Mouse (Mus musculus) hindbrain, embryonic 11.5 days (tissue): ENCODE data around the gene Scube1. TPM values are rescaled to one million over a fixed set of nuclear protein-coding genes. Genes with fewer than 3 reads are reported as not detected.
A peak's percentile ranks its signal among the peaks of the same experiment; 100 is the strongest.

ENCODE experiments used
- ATAC-seq: fragments of 200-750 bp; cut with Nextera tagmentation; 2 replicates; pipeline ENCODE4 v1.8.0; 2017; ENCODE audit warnings: mild to moderate bottlenecking, moderate TSS enrichment, moderate library complexity; ENCODE audit not compliant: low FRiP score
- DNase-seq: peaks from one replicate; pipeline ENCODE4 v3.0.0-alpha.2; 2015; ENCODE audit warnings: low spot score
- H3K27ac ChIP-seq: fragments of 300-500 bp; sonication (generic); 2 replicates; pipeline ENCODE4 v1.5.1; 2014; ENCODE audit warnings: mild to moderate bottlenecking, low read depth, low read length
- H3K27me3 ChIP-seq: fragments of 300-500 bp; sonication (generic); 2 replicates; pipeline ENCODE4 v1.6.1; 2014; ENCODE audit warnings: mild to moderate bottlenecking, low read length, moderate library complexity, mixed read lengths; ENCODE audit not compliant: control insufficient read depth, insufficient read depth
- H3K36me3 ChIP-seq: fragments of 300-500 bp; sonication (generic); 2 replicates; pipeline ENCODE4 v1.6.1; 2014; ENCODE audit warnings: mild to moderate bottlenecking, low read length, moderate library complexity, mixed read lengths; ENCODE audit not compliant: control insufficient read depth, insufficient read depth
- H3K4me1 ChIP-seq: fragments of 300-500 bp; sonication (generic); replicated peaks from 2 replicates; pipeline ENCODE4 v1.6.1; 2014; ENCODE audit warnings: low read length, mixed read lengths; ENCODE audit not compliant: control insufficient read depth, insufficient read depth
- H3K4me2 ChIP-seq: fragments of 300-500 bp; sonication (generic); replicated peaks from 2 replicates; pipeline ENCODE4 v1.6.1; 2014; ENCODE audit warnings: mild to moderate bottlenecking, low read depth, low read length
- H3K4me3 ChIP-seq: fragments of 300-500 bp; sonication (generic); 2 replicates; pipeline ENCODE4 v1.5.1; 2014; ENCODE audit warnings: low read depth, low read length
- H3K9ac ChIP-seq: fragments of 300-500 bp; sonication (generic); 2 replicates; pipeline ENCODE4 v1.6.1; 2014; ENCODE audit warnings: low read depth, low read length
- H3K9me3 ChIP-seq: fragments of 300-500 bp; sonication (generic); 2 replicates; pipeline ENCODE4 v1.6.1; 2016; ENCODE audit warnings: low read length; ENCODE audit not compliant: control insufficient read depth
- WGBS: fragments of 180-500 bp; shearing (Covaris S2); extraction: QIAGEN DNeasy Blood & Tissue Kit; methylation state at CpG from one replicate; pipeline ENCODE4 v1.1.7; 2014; 5-methylcytosine and 5-hydroxymethylcytosine counted together
- polyA plus RNA-seq: library from polyadenylated mRNA; unstranded; fragments of >200 nt; fragmentation: Nextera tagmentation; extraction: Ambion mirVana; gene quantifications from 2 replicates; pipeline ENCODE4 v1.2.1, GENCODE M21; 2014

The Scube1 gene
- polyA plus RNA-seq, 1 experiment from 2014 or later = 32.8 TPM

DNA sequence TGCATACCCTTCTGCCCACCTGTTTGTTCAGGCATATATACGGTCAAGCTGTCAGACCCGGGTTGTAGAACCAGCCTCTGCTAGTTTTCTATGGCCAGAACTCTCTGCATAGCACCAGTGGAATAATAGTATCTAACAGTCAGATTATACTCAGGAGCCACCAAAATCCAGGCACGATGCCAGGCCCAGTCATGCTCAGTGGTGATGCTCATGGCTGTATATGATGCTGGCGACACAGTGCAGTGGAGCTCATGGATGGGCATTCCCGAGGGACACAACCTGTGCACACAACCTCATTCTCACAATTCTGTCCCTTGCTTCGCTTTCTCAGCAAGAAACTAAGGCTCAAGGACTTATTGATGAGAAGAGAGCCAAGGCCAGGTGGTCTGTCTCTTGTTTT lies 58.8 kb downstream of the Scube1 start:
- H3K9ac ChIP-seq = no peak overlapping the region
- H3K4me1 ChIP-seq = peaks cover 3% of the 10 kb centered on the region
- no peaks in the 10 kb centered on the region for H3K9me3 ChIP-seq
- DNase-seq (no peak), ATAC-seq (no peak)
- H3K27me3 ChIP-seq = no peaks in the 10 kb centered on the region
- WGBS = 88% methylated on average over 6 of the region's 6 CpGs
- H3K4me2 ChIP-seq = no peak overlapping the region
- H3K27ac ChIP-seq = no peak overlapping the region
- H3K4me3 ChIP-seq = no peak overlapping the region
- no peaks in the 10 kb centered on the region for H3K36me3 ChIP-seq

DNA sequence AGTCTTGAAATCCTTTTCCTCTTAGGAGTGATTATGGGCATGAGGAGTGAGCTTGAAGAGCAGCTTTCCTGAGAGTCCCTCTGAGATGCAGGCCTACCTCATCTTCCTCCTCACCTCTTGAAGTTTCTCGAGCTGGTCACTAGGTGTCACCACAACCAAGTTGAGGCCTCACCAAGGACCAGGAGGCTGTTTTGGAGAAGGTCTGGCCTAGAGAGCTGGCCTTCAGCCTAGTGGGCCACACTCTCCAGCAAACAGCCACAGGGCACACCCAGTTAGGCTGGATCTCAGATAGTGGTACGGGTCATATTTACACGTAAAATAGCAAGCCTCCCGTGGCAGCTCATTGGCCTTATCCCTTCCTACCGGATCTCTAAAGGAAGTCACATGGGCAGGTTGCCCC lies 60.1 kb downstream of the Scube1 start:
- Histone ChIP-seq H3K27ac (no peak overlapping the region), H3K36me3 (no peaks in the 10 kb centered on the region), H3K4me3 (no peak overlapping the region), H3K27me3 (no peaks in the 10 kb centered on the region), H3K9ac (no peak overlapping the region), H3K4me2 (no peak overlapping the region), H3K9me3 (no peaks in the 10 kb centered on the region), H3K4me1 (peaks cover 3% of the 10 kb centered on the region)
- no peak; the same call in 1 of the 2 replicates for ATAC-seq
- DNase-seq = peak; percentile 56
- WGBS = 64% methylated on average over 5 of the region's 5 CpGs

DNA sequence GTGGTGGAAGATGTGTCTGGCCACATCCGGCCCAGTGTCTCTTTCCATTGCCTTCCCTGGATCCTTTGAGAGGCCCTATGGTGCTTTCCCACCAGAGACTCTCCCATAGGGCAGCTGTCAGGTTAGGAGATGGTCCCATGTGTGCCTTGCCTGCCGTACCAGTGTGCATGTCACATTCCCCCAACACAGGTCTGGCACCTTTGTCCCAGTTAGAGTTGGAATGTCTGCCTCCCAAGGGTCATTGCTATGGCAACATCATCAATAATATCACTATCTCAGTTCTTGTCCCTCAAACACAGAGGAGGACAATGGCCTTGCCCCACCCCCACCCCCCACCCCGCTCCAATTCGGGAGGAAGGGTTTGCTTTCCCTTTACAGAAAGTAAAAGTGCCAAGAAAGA lies 61.8 kb downstream of the Scube1 start:
- Histone ChIP-seq H3K4me1 (peaks cover 3% of the 10 kb centered on the region), H3K9ac (no peak overlapping the region), H3K4me2 (no peak overlapping the region), H3K27me3 (no peaks in the 10 kb centered on the region), H3K4me3 (no peak overlapping the region), H3K36me3 (no peaks in the 10 kb centered on the region), H3K27ac (no peak overlapping the region), H3K9me3 (no peaks in the 10 kb centered on the region)
- DNase-seq (no peak), ATAC-seq (no peak)
- WGBS = 37% methylated on average over 4 of the region's 4 CpGs

GRCm38 (mm10) chr15:83662106-83662505 lies 62.7 kb downstream of the Scube1 start:
- Histone ChIP-seq H3K27me3 (no peaks in the 10 kb centered on the region), H3K4me1 (peaks cover 3% of the 10 kb centered on the region), H3K4me3 (no peak overlapping the region), H3K9me3 (no peaks in the 10 kb centered on the region), H3K27ac (no peak overlapping the region), H3K4me2 (no peak overlapping the region), H3K36me3 (no peaks in the 10 kb centered on the region), H3K9ac (no peak overlapping the region)
- 62% methylated on average over 7 of the region's 7 CpGs for WGBS
- ATAC-seq (no peak), DNase-seq (no peak)

GRCm38 (mm10) chr15:83642518-83642917 lies 82.3 kb downstream of the Scube1 start:
- Histone ChIP-seq H3K36me3 (no peaks in the 10 kb centered on the region), H3K27me3 (no peaks in the 10 kb centered on the region), H3K4me2 (no peak overlapping the region), H3K9me3 (no peaks in the 10 kb centered on the region), H3K4me1 (no peaks in the 10 kb centered on the region), H3K9ac (no peak overlapping the region), H3K27ac (no peak overlapping the region), H3K4me3 (no peak overlapping the region)
- 96% methylated on average over 6 of the region's 6 CpGs for WGBS
- no peak for ATAC-seq
- DNase-seq = no peak

DNA sequence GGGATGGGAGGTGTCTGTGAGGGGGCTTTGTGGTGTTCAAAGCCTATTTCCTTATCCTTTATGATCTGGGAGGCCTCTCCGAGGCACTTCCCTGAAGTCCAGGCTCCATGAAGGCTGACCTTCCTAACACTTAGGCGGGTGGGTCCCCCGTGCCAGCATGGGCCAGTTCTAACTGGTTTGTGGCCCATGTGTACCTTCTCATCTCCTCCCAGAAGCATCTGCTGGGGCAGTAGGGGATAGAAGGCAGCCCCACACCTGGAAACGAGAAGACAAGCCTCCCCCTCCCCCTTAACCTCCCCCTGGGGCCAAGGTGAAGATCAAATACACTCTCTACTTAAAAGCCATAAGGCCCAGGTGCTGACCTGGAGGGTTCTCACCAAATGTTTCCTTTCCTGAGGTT lies 84.6 kb downstream of the Scube1 start:
- H3K9ac ChIP-seq = no peak overlapping the region
- ATAC-seq (no peak), DNase-seq (no peak)
- WGBS = 64% methylated on average over 4 of the region's 4 CpGs
- no peak overlapping the region for H3K4me2 ChIP-seq
- no peaks in the 10 kb centered on the region for H3K9me3 ChIP-seq
- no peaks in the 10 kb centered on the region for H3K36me3 ChIP-seq
- no peaks in the 10 kb centered on the region for H3K4me1 ChIP-seq
- no peak overlapping the region for H3K4me3 ChIP-seq
- no peaks in the 10 kb centered on the region for H3K27me3 ChIP-seq
- H3K27ac ChIP-seq = no peak overlapping the region

GRCm38 (mm10) chr15:83639160-83639559 lies 85.7 kb downstream of the Scube1 start:
- no peak overlapping the region for H3K4me2 ChIP-seq
- H3K27ac ChIP-seq = no peak overlapping the region
- H3K4me1 ChIP-seq = no peaks in the 10 kb centered on the region
- no peak for ATAC-seq
- 42% methylated on average over 3 of the region's 3 CpGs for WGBS
- H3K4me3 ChIP-seq = no peak overlapping the region
- DNase-seq = no peak
- H3K9me3 ChIP-seq = no peaks in the 10 kb centered on the region
- no peak overlapping the region for H3K9ac ChIP-seq
- H3K36me3 ChIP-seq = no peaks in the 10 kb centered on the region
- no peaks in the 10 kb centered on the region for H3K27me3 ChIP-seq

GRCm38 (mm10) chr15:83638196-83638899 lies 86.5 kb downstream of the Scube1 start:
- Histone ChIP-seq H3K27ac (no peak overlapping the region), H3K36me3 (no peaks in the 10 kb centered on the region), H3K4me1 (no peaks in the 10 kb centered on the region), H3K4me2 (no peak overlapping the region), H3K9me3 (no peaks in the 10 kb centered on the region), H3K27me3 (no peaks in the 10 kb centered on the region), H3K4me3 (no peak overlapping the region), H3K9ac (no peak overlapping the region)
- WGBS = 83% methylated on average over 20 of the region's 20 CpGs
- no peak for ATAC-seq
- no peak for DNase-seq

GRCm38 (mm10) chr15:83636759-83637158 lies 88.1 kb downstream of the Scube1 start:
- no peak for ATAC-seq
- no peaks in the 10 kb centered on the region for H3K36me3 ChIP-seq

More at GRCm38 (mm10) chr15:83636759-83637158, 88.1 kb downstream of the Scube1 start:
- no peak overlapping the region for H3K4me3 ChIP-seq
- no peak overlapping the region for H3K4me2 ChIP-seq
- H3K4me1 ChIP-seq = no peaks in the 10 kb centered on the region
- 75% methylated on average over 6 of the region's 6 CpGs for WGBS
- H3K9me3 ChIP-seq = no peaks in the 10 kb centered on the region
- H3K27me3 ChIP-seq = no peaks in the 10 kb centered on the region
- H3K27ac ChIP-seq = no peak overlapping the region
- no peak overlapping the region for H3K9ac ChIP-seq
- DNase-seq = no peak
